Mouse (Mus musculus) stomach, embryonic 16.5 days (tissue): Measurements from ENCODE around the gene H2-Ke6. TPM values are rescaled to one million over a fixed set of nuclear protein-coding genes. Genes with fewer than 3 reads are reported as not detected.
"Not testable (repeated sequence)": the region's sequence is repeated elsewhere in the genome, so short reads cannot be mapped to it uniquely, and the experiment has no call there.

Experiments
- ATAC-seq: fragments of 200-750 bp; cut with Nextera tagmentation; 2 replicates; pipeline ENCODE4 v1.8.0; 2017; ENCODE audit warnings: moderate number of reproducible peaks, moderate TSS enrichment; ENCODE audit not compliant: insufficient read depth, low FRiP score
- H3K27ac ChIP-seq: fragments of 300-500 bp; sonication (generic); 2 replicates; pipeline ENCODE4 v1.5.1; 2014; ENCODE audit warnings: low read length
- H3K27me3 ChIP-seq: fragments of 300-500 bp; sonication (generic); 2 replicates; pipeline ENCODE4 v1.6.1; 2014; ENCODE audit warnings: low read length, control low read depth, mixed read lengths; ENCODE audit not compliant: control insufficient read depth, insufficient read depth
- H3K36me3 ChIP-seq: fragments of 300-500 bp; sonication (generic); 2 replicates; pipeline ENCODE4 v1.6.1; 2014; ENCODE audit warnings: low read length; ENCODE audit not compliant: control insufficient read depth, insufficient read depth
- H3K4me1 ChIP-seq: fragments of 300-500 bp; sonication (generic); 2 replicates; pipeline ENCODE4 v1.6.1; 2014; ENCODE audit warnings: low read length, control low read depth, mixed read lengths; ENCODE audit not compliant: control insufficient read depth, insufficient read depth
- H3K4me2 ChIP-seq: fragments of 300-500 bp; sonication (generic); 2 replicates; pipeline ENCODE4 v1.6.1; 2014; ENCODE audit warnings: low read depth, low read length, mixed read lengths
- H3K4me3 ChIP-seq: fragments of 300-500 bp; sonication (generic); replicated peaks from 2 replicates; pipeline ENCODE4 v1.5.1; 2014; ENCODE audit warnings: mild to moderate bottlenecking, low read length
- H3K9ac ChIP-seq: fragments of 300-500 bp; sonication (generic); 2 replicates; pipeline ENCODE4 v1.6.1; 2014; ENCODE audit warnings: low read length
- H3K9me3 ChIP-seq: fragments of 300-500 bp; sonication (generic); replicated peaks from 2 replicates; pipeline ENCODE4 v1.6.1; 2016; ENCODE audit warnings: low read length, control low read depth; ENCODE audit not compliant: control insufficient read depth
- WGBS: fragments of 180-500 bp; shearing (Covaris S2); extraction: QIAGEN DNeasy Blood & Tissue Kit; methylation state at CpG from one replicate; pipeline ENCODE4 v1.1.7; 2014; 5-methylcytosine and 5-hydroxymethylcytosine counted together
- polyA plus RNA-seq: library from polyadenylated mRNA; unstranded; fragments of >200 nt; fragmentation: Nextera tagmentation; extraction: Ambion mirVana; gene quantifications from 2 replicates; pipeline ENCODE4 v1.2.1, GENCODE M21; 2015

The H2-Ke6 gene
- polyA plus RNA-seq, 1 experiment from 2014 or later, result 38.9 TPM

DNA sequence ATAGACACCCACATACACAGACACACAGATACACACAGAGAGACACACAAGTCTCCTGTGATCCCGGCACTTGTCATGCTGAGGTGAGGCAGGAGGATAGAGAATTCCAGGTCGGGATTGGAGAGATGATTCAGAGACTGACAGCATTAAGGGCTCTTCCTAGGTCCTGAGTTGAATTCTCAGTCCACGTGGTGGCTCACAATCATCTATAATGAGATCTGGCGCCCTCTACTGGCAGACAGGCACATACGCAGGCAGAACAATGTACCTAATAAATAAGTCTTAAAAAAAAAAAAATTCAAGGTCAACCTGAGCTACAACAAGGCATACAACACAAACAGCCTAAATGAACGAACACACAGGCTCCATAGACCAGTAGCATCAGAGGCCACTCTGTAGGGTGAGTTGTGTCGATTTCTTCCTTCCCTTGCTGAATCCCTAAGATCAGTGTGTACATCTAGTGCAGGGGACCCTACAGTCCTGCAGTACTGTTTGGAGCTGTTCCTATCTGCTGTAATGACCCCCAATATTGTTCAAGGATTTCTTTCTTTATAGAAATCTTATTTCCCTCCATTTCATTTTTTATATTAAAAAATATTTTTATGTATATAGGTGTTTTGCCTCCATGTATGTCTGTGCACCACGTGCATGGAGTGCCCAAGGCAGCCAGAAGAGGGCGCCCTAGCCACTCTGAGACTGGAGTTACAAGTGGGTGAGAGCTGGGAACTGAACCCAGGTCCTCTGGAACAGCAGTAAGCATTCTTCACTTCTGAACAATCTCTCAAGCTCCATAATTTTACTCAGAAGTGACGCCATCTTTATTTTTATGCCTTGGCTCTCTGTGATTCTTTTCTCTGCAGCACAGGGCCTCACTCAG, 35.8 kb downstream of the H2-Ke6 start:
- ATAC-seq, result no peak
- no peak overlapping the region for H3K27ac ChIP-seq
- no peaks in the 10 kb centered on the region for H3K4me1 ChIP-seq
- WGBS, result 29% methylated on average over 10 of the region's 10 CpGs
- no peak overlapping the region for H3K4me2 ChIP-seq
- no peaks in the 10 kb centered on the region for H3K9me3 ChIP-seq
- H3K36me3 ChIP-seq, result no peaks in the 10 kb centered on the region
- H3K9ac ChIP-seq, result no peak overlapping the region
- H3K4me3 ChIP-seq, result no peak overlapping the region
- no peaks in the 10 kb centered on the region for H3K27me3 ChIP-seq

DNA sequence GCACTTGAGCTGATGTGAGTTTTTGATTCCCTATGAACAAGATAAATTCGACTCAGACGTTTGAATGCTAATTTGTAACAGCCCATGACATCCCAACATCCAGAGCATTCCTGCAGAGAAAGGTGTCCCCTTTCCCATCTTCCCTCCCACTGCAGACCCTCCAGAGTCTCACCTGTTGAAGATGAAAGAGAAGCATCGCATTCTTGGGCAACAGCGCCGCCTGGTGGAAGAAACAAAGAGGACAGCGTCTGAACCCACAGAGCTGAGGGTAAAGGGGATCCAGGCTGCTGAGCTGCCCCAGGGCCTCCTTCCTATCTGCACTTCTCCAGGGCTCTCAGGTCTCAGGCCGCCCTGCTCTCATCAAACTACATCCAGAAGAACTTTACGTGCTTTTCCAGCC, 45.7 kb downstream of the H2-Ke6 start:
- Histone ChIP-seq H3K4me2 (peak overlapping the region; percentile 68; the same call in 1 of the 2 replicates), H3K27me3 (peaks cover 30% of the 10 kb centered on the region)
- not testable (repeated sequence) for H3K4me3 ChIP-seq, ATAC-seq, H3K27ac ChIP-seq, H3K36me3 ChIP-seq, H3K4me1 ChIP-seq, H3K9me3 ChIP-seq, H3K9ac ChIP-seq
- WGBS, result 7% methylated on average over 8 of the region's 8 CpGs

GRCm38 (mm10) chr17:33981192-33981909, 46.5 kb downstream of the H2-Ke6 start:
- H3K36me3 ChIP-seq, H3K9me3 ChIP-seq, H3K4me1 ChIP-seq: not testable (repeated sequence)
- peak overlapping the region; percentile 51 for H3K4me3 ChIP-seq
- peak overlapping the region; percentile 68 for H3K4me2 ChIP-seq
- peak; percentile 87 for ATAC-seq
- peak overlapping the region; percentile 46; the same call in 1 of the 2 replicates for H3K27ac ChIP-seq
- under 1% methylated on average over 27 of the region's 27 CpGs for WGBS
- H3K9ac ChIP-seq, result peak overlapping the region; percentile 73
- peaks cover 33% of the 10 kb centered on the region for H3K27me3 ChIP-seq

DNA sequence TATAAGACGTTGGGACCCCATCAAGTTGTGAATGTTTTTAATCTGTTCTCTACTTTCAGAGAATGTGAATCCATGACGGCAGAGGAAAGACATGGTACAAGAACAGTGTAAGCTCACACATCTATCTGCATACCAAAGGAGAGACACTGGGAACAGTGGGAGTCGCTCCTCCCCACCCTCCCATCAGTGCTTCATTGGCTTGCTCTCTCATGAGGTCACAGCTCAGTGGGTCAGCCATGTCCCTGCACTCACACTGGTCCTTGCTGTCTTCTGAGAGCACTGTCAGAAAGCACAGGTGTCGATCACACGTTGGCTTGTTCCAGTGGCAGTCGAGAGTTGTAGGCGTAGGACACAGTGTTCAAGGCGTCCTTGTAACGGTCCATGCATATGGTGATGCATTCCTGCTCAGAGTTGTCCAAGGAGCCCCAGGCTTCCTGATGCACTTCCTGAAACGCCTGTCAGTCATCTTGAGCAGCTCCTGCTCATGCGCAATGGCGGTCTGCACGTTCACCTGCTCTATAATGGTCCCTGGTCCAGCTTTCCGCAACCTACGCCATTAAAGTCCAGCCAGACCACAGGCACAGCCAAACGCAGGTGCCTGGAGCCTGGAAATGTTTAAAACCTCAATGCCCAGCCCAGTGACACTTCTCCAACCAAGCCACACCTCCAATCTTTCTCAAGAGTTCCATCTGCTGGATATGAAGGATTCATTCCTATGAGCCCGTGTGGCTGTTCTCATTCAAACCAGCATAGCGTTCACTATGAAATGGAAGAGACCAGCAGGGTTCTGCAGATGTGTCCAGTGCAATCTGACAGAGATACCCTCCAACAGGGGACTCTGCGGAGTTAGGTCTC, 47.5 kb downstream of the H2-Ke6 start:
- H3K27ac ChIP-seq, result peak overlapping the region; percentile 6; the same call in 1 of the 2 replicates
- no peak overlapping the region; the same call in 1 of the 2 replicates for H3K9ac ChIP-seq
- H3K27me3 ChIP-seq, result peaks cover 33% of the 10 kb centered on the region
- no peak overlapping the region for H3K4me3 ChIP-seq
- peak overlapping the region; percentile 68; the same call in 1 of the 2 replicates for H3K4me2 ChIP-seq
- no peaks in the 10 kb centered on the region for H3K36me3 ChIP-seq
- no peak for ATAC-seq
- no peaks in the 10 kb centered on the region for H3K9me3 ChIP-seq
- H3K4me1 ChIP-seq, result peaks cover 8% of the 10 kb centered on the region; the same call in 1 of the 2 replicates
- WGBS, result 74% methylated on average over 19 of the region's 19 CpGs

- WGBS, result 68% methylated on average over 6 of the region's 6 CpGs
- H3K4me1 ChIP-seq, result peaks cover 8% of the 10 kb centered on the region; the same call in 1 of the 2 replicates
- no peak overlapping the region for H3K4me3 ChIP-seq
- H3K27me3 ChIP-seq, result peaks cover 33% of the 10 kb centered on the region
- H3K9me3 ChIP-seq, result no peaks in the 10 kb centered on the region
- no peak overlapping the region for H3K27ac ChIP-seq
- H3K9ac ChIP-seq, result no peak overlapping the region
- H3K36me3 ChIP-seq, result no peaks in the 10 kb centered on the region
- ATAC-seq, result no peak
- no peak overlapping the region for H3K4me2 ChIP-seq
Measured at GRCm38 (mm10) chr17:33979512-33980050, 48.3 kb downstream of the H2-Ke6 start.

DNA sequence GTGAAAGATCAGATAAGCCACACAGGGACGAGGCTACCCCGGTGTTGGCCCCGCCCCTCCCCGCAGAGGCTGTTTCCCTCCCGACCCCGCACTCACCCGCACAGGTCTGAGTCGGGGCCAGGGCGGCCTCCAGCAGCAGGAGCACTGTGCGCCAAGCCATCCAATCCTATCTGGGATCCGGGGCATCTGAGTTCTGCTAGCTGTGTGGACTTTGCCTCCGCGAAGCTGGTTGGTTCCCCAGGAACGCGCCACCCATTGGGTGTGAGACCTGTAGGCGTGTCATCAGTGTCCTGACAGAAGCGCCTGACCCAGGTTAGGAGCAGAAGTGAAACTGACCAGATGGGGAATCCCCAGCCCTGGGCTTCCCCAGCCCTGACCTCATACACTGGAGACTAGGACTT, 49.2 kb downstream of the H2-Ke6 start:
- H3K4me1 ChIP-seq, result peaks cover 8% of the 10 kb centered on the region; the same call in 1 of the 2 replicates
- ATAC-seq, result peak; percentile 82
- peak overlapping the region; percentile 47 for H3K4me3 ChIP-seq
- peak overlapping the region; percentile 65 for H3K9ac ChIP-seq
- H3K9me3 ChIP-seq, result no peaks in the 10 kb centered on the region
- peaks cover 33% of the 10 kb centered on the region for H3K27me3 ChIP-seq
- H3K27ac ChIP-seq, result 0 out of 2 replicates have a peak overlapping the region, but pooled peaks have one; percentile 6
- peak overlapping the region; percentile 63 for H3K4me2 ChIP-seq
- under 1% methylated on average over 16 of the region's 17 CpGs for WGBS
- no peaks in the 10 kb centered on the region for H3K36me3 ChIP-seq

DNA sequence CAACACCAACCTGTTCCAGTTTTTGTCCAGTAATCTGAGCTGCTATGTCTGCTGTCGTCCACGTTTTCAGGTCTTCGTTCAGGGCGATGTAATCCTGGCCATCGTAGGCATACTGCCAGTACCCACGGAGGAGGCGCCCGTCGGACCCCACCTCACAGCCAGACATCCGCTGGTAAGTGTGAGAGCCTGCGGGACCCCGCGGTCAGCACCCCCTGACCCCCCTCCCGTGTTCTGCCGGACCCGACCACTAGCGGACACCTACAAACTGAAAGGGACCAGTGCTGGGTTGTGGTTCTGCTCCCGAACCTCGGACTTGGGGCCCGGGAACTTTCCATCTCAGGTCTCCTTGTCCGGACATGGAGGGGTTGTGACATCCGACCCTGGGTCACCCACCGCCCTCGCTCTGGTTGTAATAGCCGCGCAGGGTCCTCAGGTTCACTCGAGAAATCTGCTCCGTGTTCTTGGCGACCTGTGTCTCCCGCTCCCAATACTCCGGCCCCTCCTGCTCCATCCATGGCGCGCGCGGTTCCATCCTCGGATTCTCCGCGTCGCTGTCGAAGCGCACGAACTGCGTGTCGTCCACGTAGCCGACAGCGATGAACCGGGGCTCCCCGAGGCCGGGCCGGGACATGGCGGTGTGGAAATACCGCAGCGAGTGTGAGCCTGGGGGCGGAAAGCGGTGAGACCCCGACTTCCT, 49.9 kb downstream of the H2-Ke6 start:
- Histone ChIP-seq H3K27ac (no peak overlapping the region), H3K9me3 (no peaks in the 10 kb centered on the region), H3K4me2 (peak overlapping the region; percentile 63), H3K4me3 (peak overlapping the region; percentile 47), H3K27me3 (peaks cover 33% of the 10 kb centered on the region), H3K9ac (peak overlapping the region; percentile 65), H3K36me3 (no peaks in the 10 kb centered on the region), H3K4me1 (peaks cover 8% of the 10 kb centered on the region; the same call in 1 of the 2 replicates)
- peak; percentile 6; the same call in 1 of the 2 replicates for ATAC-seq
- WGBS, result 1% methylated on average over 57 of the region's 57 CpGs
